Mouse (Mus musculus) inflammation-experienced regulatory T-cells, adult 16 weeks (primary cell): ENCODE results near the gene Srrt. TPM values are rescaled to one million over a fixed set of nuclear protein-coding genes. Genes with fewer than 3 reads are reported as not detected.

Source experiments
- polyA plus RNA-seq: library from polyadenylated mRNA; unstranded; fragments of 100-300 nt; shearing (Covaris generic); gene quantifications from one replicate; pipeline ENCODE4 v1.2.1, GENCODE M21; 2017

Srrt gene
- 108 TPM for polyA plus RNA-seq

GRCm38 (mm10) chr5:137307071-137307912 lies at the start of gene Srrt:
TSS of gene Srrt (minus strand) at chr5:137307674.

DNA sequence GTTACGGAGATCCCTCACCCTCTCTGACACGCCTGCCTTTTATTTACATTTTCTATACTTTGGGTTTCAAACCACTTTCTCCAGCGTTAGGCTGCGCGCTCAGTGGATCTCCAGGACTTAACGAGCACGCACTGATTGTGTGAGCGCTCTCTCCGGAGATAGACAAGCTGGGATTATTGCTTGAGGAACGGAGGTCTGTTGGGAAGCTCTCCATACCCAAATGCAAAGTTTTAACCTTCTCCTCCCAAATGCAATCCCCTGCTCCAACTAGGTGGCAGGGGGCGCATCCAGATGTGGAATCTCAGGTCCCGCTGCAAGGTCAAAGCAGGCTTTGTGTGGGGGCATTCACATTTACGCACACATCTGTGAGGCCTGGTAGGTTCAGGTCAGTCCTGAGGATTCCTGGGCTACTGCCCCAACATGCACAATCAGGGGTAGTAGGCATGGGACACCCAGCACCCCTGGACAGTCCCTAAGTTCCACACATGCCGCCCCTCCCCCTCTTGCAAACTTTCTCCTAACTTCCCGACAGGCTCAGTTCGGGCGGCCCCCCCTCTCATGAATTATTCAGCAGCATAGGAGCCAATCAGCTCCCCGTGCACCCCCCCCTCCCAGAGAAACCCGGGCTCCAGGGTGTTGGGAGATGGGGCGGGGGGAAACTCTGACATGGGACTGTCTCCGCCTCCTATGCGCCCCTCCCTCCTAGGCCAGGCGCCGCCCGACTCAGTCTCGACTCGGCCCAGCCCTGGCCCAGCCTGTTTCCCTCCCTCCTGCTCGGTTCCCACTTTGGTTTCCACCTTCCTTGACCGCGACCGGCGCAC lies 42.1 kb upstream of the Srrt start, which contains the start of gene Ephb4:
Gene Ephb4 (plus strand): TSS at position 726 of the 821 bp plus-strand sequence.

GRCm38 (mm10) chr5:137333512-137334174 lies 26.2 kb upstream of the Srrt start, which contains the start of gene Slc12a9:
TSS of gene Slc12a9 (minus strand) at chr5:137333597.

GRCm38 (mm10) chr5:137314193-137315083 lies 7.0 kb upstream of the Srrt start, which contains the start of gene Trip6:
TSS of gene Trip6 (minus strand) at chr5:137314404.

GRCm38 (mm10) chr5:137293839-137294743 lies 13.4 kb downstream of the Srrt start, which contains the start of gene Ufsp1:
TSS of gene Ufsp1 (plus strand) at chr5:137294629.

DNA sequence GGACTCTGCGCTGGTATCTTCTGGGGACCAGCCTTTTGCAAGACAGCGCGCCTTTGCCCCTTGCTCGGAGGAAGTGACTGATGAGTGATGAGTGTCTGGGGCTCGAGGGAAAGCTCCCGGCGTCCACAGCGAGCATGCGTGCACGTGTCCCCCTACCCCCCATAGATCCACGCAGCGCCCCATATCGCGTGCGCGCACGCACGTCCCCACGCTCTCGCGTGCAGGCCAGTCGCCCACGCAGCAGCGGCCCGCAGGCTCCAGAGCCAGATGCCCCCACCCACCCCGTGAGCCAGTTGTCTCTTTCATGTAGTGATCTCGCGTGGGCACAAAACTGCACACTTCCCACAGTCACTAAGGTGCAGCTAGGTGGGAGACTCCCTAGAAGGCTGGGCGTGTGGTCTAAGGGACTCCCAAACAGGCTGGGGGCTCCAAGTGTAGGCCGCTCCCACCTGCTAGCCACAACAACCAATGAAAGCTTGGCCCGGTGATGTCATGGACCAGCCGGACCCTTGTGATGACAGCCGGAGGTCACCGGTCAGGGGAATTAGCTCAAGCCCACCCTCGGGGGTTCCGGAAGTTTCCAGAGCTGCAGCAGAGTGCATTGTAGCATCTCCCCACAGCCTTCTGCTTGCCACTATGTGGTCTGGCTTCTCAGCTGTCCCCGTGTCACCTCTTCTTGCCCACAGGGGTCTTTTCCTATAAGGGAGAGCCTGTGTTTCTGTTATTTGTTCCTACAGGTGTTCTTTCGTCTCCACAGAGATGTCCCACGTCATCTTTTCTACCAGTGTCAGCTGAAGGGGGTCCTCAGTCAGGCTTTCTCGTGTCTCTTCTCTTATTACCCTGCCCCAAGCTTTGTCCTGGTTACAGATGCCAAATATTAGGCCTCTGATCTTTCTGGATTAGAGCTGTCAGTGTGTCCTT lies 20.2 kb downstream of the Srrt start, which contains the start of gene Ache:
Gene Ache (plus strand): TSS at position 488 of the 921 bp plus-strand sequence.

Other genes with a start within 250 kb of the Srrt start
- not detected for gene Serpine1, start 235.4 kb downstream of the Srrt start, polyA plus RNA-seq
- gene Trim56, start 191.5 kb downstream of the Srrt start, polyA plus RNA-seq: 18.8 TPM
- gene Muc3, start 158.4 kb downstream of the Srrt start, polyA plus RNA-seq: not detected
- gene Muc3a, start 95.3 kb downstream of the Srrt start, polyA plus RNA-seq: 2.4 TPM
- 0.51 TPM for gene Ache, start 20.2 kb downstream of the Srrt start, polyA plus RNA-seq
- 1.8 TPM for gene Ufsp1, start 13.0 kb downstream of the Srrt start, polyA plus RNA-seq
- 9.0 TPM for gene Trip6, start 6.7 kb upstream of the Srrt start, polyA plus RNA-seq
- 28.5 TPM for gene Slc12a9, start 25.9 kb upstream of the Srrt start, polyA plus RNA-seq
- not detected for gene Ephb4, start 42.4 kb upstream of the Srrt start, polyA plus RNA-seq
- gene Zan, start 169.4 kb upstream of the Srrt start, polyA plus RNA-seq: 0.67 TPM
- gene Pop7, start 194.8 kb upstream of the Srrt start, polyA plus RNA-seq: 48.1 TPM
- 3.9 TPM for gene Gigyf1, start 210.9 kb upstream of the Srrt start, polyA plus RNA-seq
- not detected for gene Epo, start 225.6 kb upstream of the Srrt start, polyA plus RNA-seq
- 205 TPM for gene Gnb2, start 225.8 kb upstream of the Srrt start, polyA plus RNA-seq
- gene Actl6b, start 245.8 kb upstream of the Srrt start, polyA plus RNA-seq: not detected